Mouse (Mus musculus) lung, embryonic 15.5 days (tissue): ENCODE measurements at regions not wholly inside any gene's neighbourhood (a gene's known extent, or its start where the extent isn't known, plus 50 kb on each side); places are given as distances from the start of the nearest gene placed in this dataset.

Experiments
- ATAC-seq: fragments of 200-750 bp; cut with Nextera tagmentation; 2 replicates; pipeline ENCODE4 v1.8.0; 2017; ENCODE audit warnings: moderate number of reproducible peaks, borderline replicate concordance; ENCODE audit not compliant: low FRiP score, low TSS enrichment; ENCODE audit errors: extremely low read depth
- H3K27ac ChIP-seq: fragments of 300-500 bp; sonication (generic); 2 replicates; pipeline ENCODE4 v1.5.1; 2015; ENCODE audit warnings: moderate library complexity, mild to moderate bottlenecking, inconsistent platforms
- H3K27me3 ChIP-seq: fragments of 300-500 bp; sonication (generic); 2 replicates; pipeline ENCODE4 v1.6.1; 2015; ENCODE audit warnings: inconsistent platforms
- H3K36me3 ChIP-seq: fragments of 300-500 bp; sonication (generic); 2 replicates; pipeline ENCODE4 v1.6.1; 2015; ENCODE audit warnings: inconsistent platforms
- H3K4me1 ChIP-seq: fragments of 300-500 bp; sonication (generic); 2 replicates; pipeline ENCODE4 v1.6.1; 2015; ENCODE audit warnings: inconsistent platforms
- H3K4me2 ChIP-seq: fragments of 300-500 bp; sonication (generic); 2 replicates; pipeline ENCODE4 v1.6.1; 2015; ENCODE audit warnings: inconsistent platforms, mild to moderate bottlenecking, moderate library complexity
- H3K4me3 ChIP-seq: fragments of 300-500 bp; sonication (generic); 2 replicates; pipeline ENCODE4 v1.5.1; 2015; ENCODE audit warnings: mild to moderate bottlenecking, inconsistent platforms
- H3K9ac ChIP-seq: fragments of 300-500 bp; sonication (generic); 2 replicates; pipeline ENCODE4 v1.6.1; 2015; ENCODE audit warnings: inconsistent platforms
- H3K9me3 ChIP-seq: fragments of 300-500 bp; sonication (generic); 2 replicates; pipeline ENCODE4 v1.6.1; 2016; ENCODE audit warnings: inconsistent platforms
- WGBS: fragments of 180-500 bp; shearing (Covaris S2); methylation state at CpG from one replicate; pipeline ENCODE4 v1.1.7; 2015; 5-methylcytosine and 5-hydroxymethylcytosine counted together

- 68% methylated on average over 7 of the region's 7 CpGs for WGBS
- no peak overlapping the region for H3K4me3 ChIP-seq
- H3K36me3 ChIP-seq = no peaks in the 10 kb centered on the region
- ATAC-seq = no peak
- no peaks in the 10 kb centered on the region for H3K27me3 ChIP-seq
- no peak overlapping the region for H3K9ac ChIP-seq
- no peak overlapping the region for H3K4me2 ChIP-seq
- H3K9me3 ChIP-seq = no peaks in the 10 kb centered on the region
- H3K27ac ChIP-seq = no peak overlapping the region
- no peaks in the 10 kb centered on the region for H3K4me1 ChIP-seq
These were observed 67.2 kb upstream of the Gramd1b start for GRCm38 (mm10) chr9:40598431-40598831.

- WGBS = 74% methylated on average over 2 of the region's 2 CpGs
These were observed 56.2 kb upstream of the Gramd1b start for GRCm38 (mm10) chr9:40587421-40587820.

GRCm38 (mm10) chr9:40586581-40586980 is 55.4 kb upstream of the Gramd1b start:
- H3K9me3 ChIP-seq = no peaks in the 10 kb centered on the region
- no peaks in the 10 kb centered on the region for H3K27me3 ChIP-seq
- H3K36me3 ChIP-seq = no peaks in the 10 kb centered on the region
- no peaks in the 10 kb centered on the region for H3K4me1 ChIP-seq
- H3K4me2 ChIP-seq = no peak overlapping the region
- WGBS = 76% methylated on average over 7 of the region's 7 CpGs
- ATAC-seq = no peak
- no peak overlapping the region for H3K4me3 ChIP-seq
- no peak overlapping the region for H3K27ac ChIP-seq
- H3K9ac ChIP-seq = no peak overlapping the region

More at GRCm38 (mm10) chr9:40587421-40587820, 56.2 kb upstream of the Gramd1b start:
- Histone ChIP-seq H3K36me3 (no peaks in the 10 kb centered on the region), H3K27me3 (no peaks in the 10 kb centered on the region), H3K4me1 (no peaks in the 10 kb centered on the region), H3K9me3 (no peaks in the 10 kb centered on the region), H3K4me2 (no peak overlapping the region), H3K4me3 (no peak overlapping the region), H3K9ac (no peak overlapping the region), H3K27ac (no peak overlapping the region)
- ATAC-seq = no peak

- Histone ChIP-seq H3K4me2 (no peak overlapping the region), H3K27ac (no peak overlapping the region), H3K36me3 (no peaks in the 10 kb centered on the region), H3K9me3 (no peaks in the 10 kb centered on the region), H3K4me3 (no peak overlapping the region), H3K4me1 (no peaks in the 10 kb centered on the region), H3K9ac (no peak overlapping the region), H3K27me3 (no peaks in the 10 kb centered on the region)
- ATAC-seq = no peak
- WGBS = 43% methylated on average over 11 of the region's 11 CpGs
These were observed 52.4 kb upstream of the Gramd1b start for GRCm38 (mm10) chr9:40583554-40583953.

GRCm38 (mm10) chr9:40581854-40582253 is 50.7 kb upstream of the Gramd1b start:
- Histone ChIP-seq H3K9ac (no peak overlapping the region), H3K4me3 (no peak overlapping the region), H3K9me3 (no peaks in the 10 kb centered on the region), H3K4me2 (no peak overlapping the region), H3K36me3 (no peaks in the 10 kb centered on the region), H3K4me1 (no peaks in the 10 kb centered on the region), H3K27ac (no peak overlapping the region), H3K27me3 (no peaks in the 10 kb centered on the region)
- ATAC-seq = no peak
- 46% methylated on average over 2 of the region's 2 CpGs for WGBS
